ENCODE assay signal across 8 mouse cellular contexts in genomic region chr4:120866211-120866610, GRCm38 (mm10). TPM values are rescaled to one million over a fixed set of nuclear protein-coding genes. Genes with fewer than 3 reads are reported as not detected.
DNase-seq lines count a peak whose midpoint lies in the region; ATAC-seq and TF ChIP-seq lines count a peak whose summit lies in the region.

No protein-coding gene starts in this region.

- TF ChIP-seq CTCF in gastrocnemius, adult 2 months (IDR thresholded peaks at IDR 0.05): no peak

- no peaks in the 10 kb centered on the region for H3K36me3 ChIP-seq in limb, embryonic 10.5 days
- no peaks in the 10 kb centered on the region for H3K36me3 ChIP-seq in splenic B cell, adult 2 months (ENCODE audit: control insufficient read depth, insufficient read depth, low read length, poor library complexity, severe bottlenecking)

- no peaks in the 10 kb centered on the region for H3K9me3 ChIP-seq in limb, embryonic 10.5 days (replicated peaks)

- peak; percentile 30 to 72 for DNase-seq in adrenal gland, adult (ENCODE audit: inconsistent age in 2 of 2, low spot score in 1 of 2)
- no peak for DNase-seq in adrenal gland, postnatal 4 days (ENCODE audit: low spot score in 2 of 2)
- peak; percentile 25 for DNase-seq in urinary bladder, postnatal 25 days (ENCODE audit: low spot score)
- no peak for DNase-seq in urinary bladder, postnatal 36 days (ENCODE audit: low spot score in 2 of 2)
- peak; percentile 85 for DNase-seq in limb, embryonic 10.5 days (ENCODE audit: low spot score)
- DNase-seq in splenic B cell, adult 2 months (ENCODE audit: low read depth, low spot score): peak; percentile 28
- DNase-seq in gastrocnemius, adult 2 months: no peak

- H3K27ac ChIP-seq in limb, embryonic 10.5 days: no peak overlapping the region
- H3K27ac ChIP-seq in gastrocnemius, adult 2 months: no peak overlapping the region

- no peak overlapping the region for H3K4me3 ChIP-seq in limb, embryonic 10.5 days
- H3K4me3 ChIP-seq in gastrocnemius, adult 2 months: no peak overlapping the region

- H3K4me1 ChIP-seq in limb, embryonic 10.5 days: peaks cover 6% of the 10 kb centered on the region; the same call in 1 of the 2 replicates

- intact Hi-C loops in gastrocnemius, adult 2 months (cut with DNase I): no loop called here

- no peak for ATAC-seq in frontal cortex, adult (ENCODE audit: low TSS enrichment)

- WGBS in limb, embryonic 10.5 days: 6% methylated on average over 6 of the region's 6 CpGs

- no peaks in the 10 kb centered on the region for H3K27me3 ChIP-seq in limb, embryonic 10.5 days (ENCODE audit: low read depth, poor library complexity, severe bottlenecking)
- H3K27me3 ChIP-seq in splenic B cell, adult 2 months (ENCODE audit: control insufficient read depth, insufficient read depth, low read length, poor library complexity, severe bottlenecking): no peaks in the 10 kb centered on the region

RNA-seq across cellular contexts. Expression of gene Rims3, which starts 11.6 kb away (rescaled TPM):
- 10 to 100 TPM; 11.8 to 13.9 TPM for total RNA-seq in adrenal gland, postnatal 4 days (2021)
- polyA plus RNA-seq in limb, embryonic 10.5 days (2016; fragmentation: Nextera tagmentation; extraction: Ambion mirVana): 0.24 and 0.39 TPM in 2 replicates
- total RNA-seq in gastrocnemius, adult 2 months (2021): under 1 TPM in 1 of 2 experiments, not detected in 1; 0.03 TPM

RNA-seq across cellular contexts. Expression of gene Nfyc, which starts 34.8 kb away (rescaled TPM):
- total RNA-seq in adrenal gland, postnatal 4 days (2021): 10 to 100 TPM; 68.2 to 73.5 TPM
- 129 TPM in 2 replicates for polyA plus RNA-seq in limb, embryonic 10.5 days (2016; fragmentation: Nextera tagmentation; extraction: Ambion mirVana)
- total RNA-seq in gastrocnemius, adult 2 months (2021): 10 to 100 TPM; 45.2 to 47.9 TPM

RNA-seq across cellular contexts. Expression of gene Exo5, which starts 58.6 kb away (rescaled TPM):
- 10 to 100 TPM; 17.0 TPM for total RNA-seq in adrenal gland, postnatal 4 days (2021)
- 36.4 and 37.3 TPM in 2 replicates for polyA plus RNA-seq in limb, embryonic 10.5 days (2016; fragmentation: Nextera tagmentation; extraction: Ambion mirVana)
- under 1 TPM; 0.74 to 0.78 TPM for total RNA-seq in gastrocnemius, adult 2 months (2021)

Comparison
In these comparisons a context has a peak if more than half of its experiments do, and no peak if none do; other contexts are left out.
1. DNase-seq: peak in adrenal gland, adult (2 of 2), urinary bladder, postnatal 25 days (single experiment), limb, embryonic 10.5 days (single experiment) and splenic B cell, adult 2 months (single experiment); none in adrenal gland, postnatal 4 days (0 of 2), urinary bladder, postnatal 36 days (0 of 2) and gastrocnemius, adult 2 months (single experiment).
2. RNA of gene Rims3, which starts 11.6 kb away (total RNA-seq): 11.8 to 13.9 TPM in adrenal gland, postnatal 4 days; 0.03 TPM in gastrocnemius, adult 2 months; every median in the first group is over 10 times any median in the second.
3. RNA of gene Exo5, which starts 58.6 kb away (total RNA-seq): 17.0 TPM in adrenal gland, postnatal 4 days; 0.74 to 0.78 TPM in gastrocnemius, adult 2 months; every median in the first group is over 10 times any median in the second.